Mouse (Mus musculus) thymus, adult 18-20 months (tissue): ENCODE results near the gene Fuz.

Experiments
- DNase-seq, 2 experiments: peaks; one replicate each; pipeline ENCODE4 v3.0.0; 2022; ENCODE audit warnings: mixed read lengths in 2 of 2

The Fuz gene

GRCm38 (mm10) chr7:44938680-44939079, 42.8 kb downstream of the Fuz start:
- no peak for DNase-seq

GRCm38 (mm10) chr7:44942904-44943303, 47.0 kb downstream of the Fuz start, which contains the start of gene Tsks:
TSS of gene Tsks (plus strand) at chr7:44943204.
- no peak for DNase-seq

DNA sequence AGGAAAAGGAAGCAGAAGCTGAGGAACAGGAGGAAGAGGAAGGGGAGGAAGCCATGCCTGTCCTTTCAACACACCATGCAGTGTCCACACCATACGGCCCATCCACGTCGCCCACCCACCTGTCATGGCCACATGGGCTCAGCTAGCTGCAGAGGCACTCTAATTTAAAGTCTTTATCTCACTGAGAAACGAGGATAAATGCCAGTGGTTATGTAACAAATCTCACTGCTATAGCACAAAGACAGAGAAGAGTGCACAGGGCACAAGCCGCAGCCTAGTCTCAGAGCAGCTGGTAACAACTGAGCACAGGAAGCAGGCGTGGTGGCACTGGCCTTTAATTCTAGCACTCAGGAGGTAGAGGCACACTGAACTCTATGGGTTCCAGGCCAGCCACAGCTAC, 54.0 kb downstream of the Fuz start:
- no peak for DNase-seq

DNA sequence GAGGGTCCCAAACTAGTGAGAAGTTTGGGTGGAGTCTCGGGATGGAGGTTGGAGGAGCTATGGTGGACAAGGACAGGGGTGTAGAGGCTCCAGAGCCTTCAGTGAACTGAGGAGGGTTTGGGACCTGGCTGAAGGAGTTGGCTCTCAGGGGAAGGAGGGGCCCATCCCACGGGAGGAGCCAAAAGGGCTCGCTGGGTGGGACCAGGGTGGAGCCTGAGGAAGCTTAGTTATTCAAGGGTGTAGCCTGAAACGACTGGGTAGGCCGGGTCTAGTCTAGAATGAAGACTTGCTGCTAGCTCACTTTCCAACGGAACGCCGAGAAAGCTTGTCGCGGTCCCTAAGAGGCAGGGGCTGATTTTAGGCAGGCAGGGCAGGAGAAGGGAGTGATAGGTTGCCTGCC, 56.1 kb downstream of the Fuz start:
- no peak for DNase-seq
